Mouse (Mus musculus) liver, embryonic 16.5 days (tissue): ENCODE data around the gene Pdzph1. TPM values are rescaled to one million over a fixed set of nuclear protein-coding genes. Genes with fewer than 3 reads are reported as not detected.

Source experiments
- polyA plus RNA-seq: library from polyadenylated mRNA; unstranded; fragments of >200 nt; fragmentation: Nextera tagmentation; extraction: Ambion mirVana; gene quantifications from 2 replicates; pipeline ENCODE4 v1.2.1, GENCODE M21; 2015

Pdzph1 gene
- polyA plus RNA-seq, 1 experiment from 2014 or later: 0.17 TPM

Other genes starting within 250 kb of the Pdzph1 start
- 3.4 and 4.8 TPM in 2 replicates for gene Nudt12, start 22.0 kb upstream of the Pdzph1 start, polyA plus RNA-seq